ENCODE assay signal across 10 mouse cellular contexts in the genomic region with DNA sequence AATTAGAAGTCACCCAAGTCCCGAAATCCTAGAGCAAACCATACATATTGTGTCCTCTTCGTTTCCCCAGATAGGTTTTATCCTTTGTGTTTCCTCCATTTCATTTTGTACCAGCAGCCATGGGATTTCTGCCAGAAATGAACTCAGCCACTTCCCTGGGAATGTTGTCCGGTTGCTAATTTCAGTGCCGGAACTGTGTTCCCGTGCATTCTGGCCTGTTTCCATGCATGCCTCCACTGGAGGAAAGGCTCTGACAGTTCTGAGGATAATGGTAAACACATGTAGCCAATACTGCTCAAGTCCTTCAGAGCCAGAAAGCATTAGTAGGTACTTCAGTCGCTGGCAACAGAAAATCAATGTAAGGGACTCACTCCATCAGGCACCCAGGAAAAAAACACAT.
A peak's percentile ranks its signal among the peaks of the same experiment; 100 is the strongest.
DNase-seq lines count a peak whose midpoint lies in the region; ATAC-seq and TF ChIP-seq lines count a peak whose summit lies in the region.
"Had no signal": no experiment of that assay in that cellular context is flagged by ENCODE, and none has a peak within 500 bp of the region (broad histone marks: within the 10 kb centered on the region; RNA-seq: fewer than 3 reads in every experiment).

No protein-coding gene starts in this region.

- H3K27ac ChIP-seq in kidney, embryonic 15.5 days: no peak overlapping the region
- H3K27ac ChIP-seq in embryonic facial prominence, embryonic 12.5 days: no peak overlapping the region
- H3K27ac ChIP-seq in intestine, embryonic 15.5 days: no peak overlapping the region
- H3K27ac ChIP-seq in thymus, adult 2 months (ENCODE audit: control insufficient read depth, insufficient read depth, low read length): no peak overlapping the region
- H3K27ac ChIP-seq: macrophage had no signal

- TF ChIP-seq POLR2A in brain, embryonic 14.5 days (IDR thresholded peaks at IDR 0.05; ENCODE audit: borderline replicate concordance, extremely low read depth, insufficient read depth, insufficient read length, poor library complexity, severe bottlenecking): no peak
- no peak for TF ChIP-seq POLR2A in thymus, adult 2 months (IDR thresholded peaks at IDR 0.05; ENCODE audit: control insufficient read depth, extremely low read depth, insufficient read depth, low read length, poor library complexity)

- H3K9me3 ChIP-seq in kidney, embryonic 15.5 days (replicated peaks): no peaks in the 10 kb centered on the region
- no peaks in the 10 kb centered on the region for H3K9me3 ChIP-seq in embryonic facial prominence, embryonic 12.5 days
- no peaks in the 10 kb centered on the region for H3K9me3 ChIP-seq in intestine, embryonic 15.5 days

- H3K36me3 ChIP-seq in kidney, embryonic 15.5 days: no peaks in the 10 kb centered on the region
- no peaks in the 10 kb centered on the region for H3K36me3 ChIP-seq in embryonic facial prominence, embryonic 12.5 days
- H3K36me3 ChIP-seq in intestine, embryonic 15.5 days: no peaks in the 10 kb centered on the region
- no peaks in the 10 kb centered on the region for H3K36me3 ChIP-seq in thymus, adult 2 months (ENCODE audit: control insufficient read depth, insufficient read depth, low read length)
- H3K36me3 ChIP-seq: G1E had no signal

- WGBS in kidney, embryonic 15.5 days: 61% methylated on average over 6 of the region's 6 CpGs
- WGBS in embryonic facial prominence, embryonic 12.5 days: 37% methylated on average over 6 of the region's 6 CpGs
- 47% methylated on average over 6 of the region's 6 CpGs for WGBS in intestine, embryonic 15.5 days
- WGBS in thymus, adult 2 months: 85% methylated on average over 6 of the region's 6 CpGs

- no peak for ATAC-seq in kidney, embryonic 15.5 days (replicated peaks; ENCODE audit: low FRiP score)
- ATAC-seq in embryonic facial prominence, embryonic 12.5 days (ENCODE audit: insufficient number of reproducible peaks, insufficient read depth, low FRiP score, low TSS enrichment): 0 out of 2 replicates have a peak, but pooled peaks have one; percentile 67
- ATAC-seq in intestine, embryonic 15.5 days: no peak

- peak; percentile 3 for DNase-seq in kidney, adult 11 months
- peak; percentile 83 for DNase-seq in brain, embryonic 14.5 days (ENCODE audit: low read depth)
- peak; percentile 85 to 87 for DNase-seq in heart, postnatal 10 days
- no peak for DNase-seq in thymus, adult 2 months
- DNase-seq in spleen, postnatal 4 days (ENCODE audit: low spot score in 2 of 2): no peak

- H3K27me3 ChIP-seq in kidney, embryonic 15.5 days: no peaks in the 10 kb centered on the region
- H3K27me3 ChIP-seq in embryonic facial prominence, embryonic 12.5 days: no peaks in the 10 kb centered on the region
- no peaks in the 10 kb centered on the region for H3K27me3 ChIP-seq in intestine, embryonic 15.5 days (replicated peaks)
- H3K27me3 ChIP-seq in thymus, adult 2 months (ENCODE audit: control insufficient read depth, insufficient read depth, low read length): no peaks in the 10 kb centered on the region

- no peak overlapping the region for H3K4me3 ChIP-seq in kidney, embryonic 15.5 days (replicated peaks)
- H3K4me3 ChIP-seq in embryonic facial prominence, embryonic 12.5 days: no peak overlapping the region
- no peak overlapping the region for H3K4me3 ChIP-seq in intestine, embryonic 15.5 days (replicated peaks)
- no peak overlapping the region for H3K4me3 ChIP-seq in thymus, adult 2 months (ENCODE audit: control insufficient read depth, insufficient read depth, low read length)

- no peak for TF ChIP-seq CTCF in brain, embryonic 14.5 days (IDR thresholded peaks at IDR 0.05; ENCODE audit: borderline replicate concordance, extremely low read depth, insufficient read depth, insufficient read length)
- no peak for TF ChIP-seq CTCF in thymus, adult 2 months (IDR thresholded peaks at IDR 0.05; ENCODE audit: borderline replicate concordance, control insufficient read depth, extremely low read depth, insufficient read depth, low read length, poor library complexity)

- H3K4me1 ChIP-seq in kidney, embryonic 15.5 days: no peaks in the 10 kb centered on the region
- H3K4me1 ChIP-seq in embryonic facial prominence, embryonic 12.5 days: no peaks in the 10 kb centered on the region
- H3K4me1 ChIP-seq in intestine, embryonic 15.5 days (replicated peaks): no peaks in the 10 kb centered on the region
- no peaks in the 10 kb centered on the region for H3K4me1 ChIP-seq in thymus, adult 2 months (replicated peaks; ENCODE audit: control insufficient read depth, insufficient read depth, low read length)

- H3K4me2 ChIP-seq in kidney, embryonic 15.5 days: no peak overlapping the region
- H3K4me2 ChIP-seq in embryonic facial prominence, embryonic 12.5 days (replicated peaks): no peak overlapping the region
- no peak overlapping the region for H3K4me2 ChIP-seq in intestine, embryonic 15.5 days (replicated peaks)

- intact Hi-C loops in heart, postnatal 10 days (cut with DNase I): loop anchor here (5.0 kb wide), 2 partner anchors 107 to 228 kb away; no protein-coding TSS in a partner anchor

- H3K9ac ChIP-seq in kidney, embryonic 15.5 days: no peak overlapping the region
- H3K9ac ChIP-seq in embryonic facial prominence, embryonic 12.5 days: no peak overlapping the region
- H3K9ac ChIP-seq in intestine, embryonic 15.5 days: no peak overlapping the region

Comparison
In these comparisons a context has a peak if more than half of its experiments do, and no peak if none do; other contexts are left out.
1. DNase-seq: peak in kidney, adult 11 months (single experiment), brain, embryonic 14.5 days (single experiment) and heart, postnatal 10 days (2 of 2); none in thymus, adult 2 months (single experiment) and spleen, postnatal 4 days (0 of 2).